Mouse (Mus musculus): ENCODE measurements at regions not wholly inside any gene's neighbourhood (a gene's known extent, or its start where the extent isn't known, plus 50 kb on each side); places are given as distances from the start of the nearest gene placed in this dataset.
"Not testable (repeated sequence)": the region's sequence is repeated elsewhere in the genome, so short reads cannot be mapped to it uniquely, and the experiment has no call there.

GRCm38 (mm10) chr2:116444163-116444562 lies 378.5 kb upstream of the Meis2 start:
- no peak for DNase-seq (ENCODE audit: low spot score in 2 of 2)

GRCm38 (mm10) chr2:116440252-116440651 lies 374.6 kb upstream of the Meis2 start:
- no peak for DNase-seq (ENCODE audit: low spot score in 2 of 2)

- DNase-seq (ENCODE audit: low spot score in 2 of 2) = no peak
These were observed 367.8 kb upstream of the Meis2 start for GRCm38 (mm10) chr2:116433481-116433880.

GRCm38 (mm10) chr2:116424131-116424530 lies 358.5 kb upstream of the Meis2 start:
- DNase-seq (ENCODE audit: low spot score in 2 of 2) = no peak

- DNase-seq (ENCODE audit: low spot score in 2 of 2) = no peak
These were observed 352.0 kb upstream of the Meis2 start for GRCm38 (mm10) chr2:116417428-116418195.

- no peak for DNase-seq (ENCODE audit: low spot score in 2 of 2)
These were observed 350.1 kb upstream of the Meis2 start for GRCm38 (mm10) chr2:116415742-116416141.

- no peak for DNase-seq (ENCODE audit: low spot score in 2 of 2)
These were observed 336.5 kb upstream of the Meis2 start for GRCm38 (mm10) chr2:116402113-116402512.

- DNase-seq (ENCODE audit: low spot score in 2 of 2) = no peak
These were observed 334.3 kb upstream of the Meis2 start for GRCm38 (mm10) chr2:116399966-116400365.

- DNase-seq (ENCODE audit: low spot score in 2 of 2) = no peak
These were observed 303.2 kb upstream of the Meis2 start for GRCm38 (mm10) chr2:116368811-116369210.

GRCm38 (mm10) chr2:116364136-116364535 lies 298.5 kb upstream of the Meis2 start:
- DNase-seq (ENCODE audit: low spot score in 2 of 2) = peak in 1 of 2 experiments; percentile 5

- DNase-seq (ENCODE audit: low spot score in 2 of 2) = no peak
These were observed 292.5 kb upstream of the Meis2 start for GRCm38 (mm10) chr2:116358145-116358544.

- no peak for DNase-seq (ENCODE audit: low spot score in 2 of 2)
These were observed 282.9 kb upstream of the Meis2 start for GRCm38 (mm10) chr2:116348530-116348914.

- no peak for DNase-seq (ENCODE audit: low spot score in 2 of 2)
These were observed 282.3 kb upstream of the Meis2 start for GRCm38 (mm10) chr2:116347827-116348529.

- DNase-seq (ENCODE audit: low spot score in 2 of 2) = no peak
These were observed 266.2 kb upstream of the Meis2 start for GRCm38 (mm10) chr2:116331801-116332200.

GRCm38 (mm10) chr2:116322039-116322770 lies 256.6 kb upstream of the Meis2 start:
- no peak for DNase-seq (ENCODE audit: low spot score in 2 of 2)

- no peak for DNase-seq (ENCODE audit: low spot score in 2 of 2)
These were observed 233.9 kb upstream of the Meis2 start for GRCm38 (mm10) chr2:116299551-116299950.

- no peak for DNase-seq (ENCODE audit: low spot score in 2 of 2)
These were observed 224.2 kb upstream of the Meis2 start for GRCm38 (mm10) chr2:116289886-116290285.

- DNase-seq (ENCODE audit: low spot score in 2 of 2) = not testable (repeated sequence)
These were observed 177.6 kb upstream of the Meis2 start for GRCm38 (mm10) chr2:116243191-116243590.

- DNase-seq (ENCODE audit: low spot score in 2 of 2) = peak in 1 of 2 experiments; percentile 7
These were observed 171.1 kb upstream of the Meis2 start for GRCm38 (mm10) chr2:116236731-116237130.

GRCm38 (mm10) chr2:116232793-116233192 lies 167.2 kb upstream of the Meis2 start:
- no peak for DNase-seq (ENCODE audit: low spot score in 2 of 2)

- DNase-seq (ENCODE audit: low spot score in 2 of 2) = no peak
These were observed 150.8 kb upstream of the Meis2 start for GRCm38 (mm10) chr2:116216418-116216817.
